Mouse (Mus musculus): Measurements from ENCODE around the gene Tet2.

The Tet2 gene

DNA sequence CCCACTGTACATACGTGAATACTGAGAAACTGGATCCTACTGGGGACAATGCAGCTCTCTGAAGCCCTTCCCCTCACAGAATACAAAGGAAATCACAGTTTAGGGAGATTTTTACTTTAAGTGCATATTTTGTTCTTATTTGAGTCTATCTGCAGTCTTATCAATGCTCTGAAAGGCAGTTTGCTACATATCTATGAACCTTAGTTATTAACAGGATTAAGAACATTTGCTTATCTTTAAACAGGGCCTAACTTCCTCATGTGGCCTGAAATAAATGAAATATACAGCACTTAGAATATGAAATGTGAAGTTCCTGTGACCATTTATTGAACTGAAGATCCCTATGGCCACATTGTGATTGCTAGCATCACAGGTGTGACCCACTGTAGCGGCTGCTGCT is 53.6 kb downstream of the Tet2 start:
- in situ Hi-C loops (cut with MboI; ENCODE audit: low pct_unique_long_range_greater_than_20kb in 1 of 2, low sequenced_read_pairs in 2 of 2, unreplicated experiment in 1 of 2), result no loop called here

DNA sequence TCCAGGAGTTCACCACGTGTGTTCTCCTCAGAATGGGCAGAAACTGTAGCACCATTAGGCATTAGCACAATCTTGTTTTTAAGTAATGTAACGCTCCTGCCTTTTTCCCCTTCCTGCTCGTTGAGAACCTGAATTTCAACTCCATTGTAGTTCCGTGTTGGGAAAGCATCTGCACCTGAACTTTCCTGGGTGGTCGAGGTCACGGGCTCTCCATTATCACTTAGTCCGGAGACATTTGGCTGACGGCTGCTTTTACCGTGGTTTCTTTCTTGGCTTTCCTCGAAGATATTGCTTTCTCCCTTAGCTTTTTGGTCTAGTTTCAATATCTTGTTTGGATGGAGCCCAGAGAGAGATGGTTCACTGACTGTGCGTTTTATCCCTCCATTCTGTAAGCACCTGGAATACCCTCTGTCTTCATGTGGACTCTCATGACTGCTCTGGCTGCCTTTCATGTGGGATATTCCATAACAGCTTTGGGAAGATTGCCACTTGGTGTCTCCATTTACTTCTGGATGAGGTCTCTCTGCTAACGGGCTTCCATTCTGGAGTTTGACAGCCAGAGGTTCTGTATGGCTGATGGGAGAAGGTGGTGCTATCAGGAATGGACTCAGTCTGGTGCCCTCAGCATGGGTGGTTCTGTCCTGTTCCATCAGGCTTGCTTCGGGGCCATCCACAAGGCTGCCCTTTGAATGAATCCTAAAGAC is 56.8 kb downstream of the Tet2 start:
- in situ Hi-C loops (cut with MboI; ENCODE audit: low pct_unique_long_range_greater_than_20kb in 1 of 2, low sequenced_read_pairs in 2 of 2, unreplicated experiment in 1 of 2), result no loop called here

DNA sequence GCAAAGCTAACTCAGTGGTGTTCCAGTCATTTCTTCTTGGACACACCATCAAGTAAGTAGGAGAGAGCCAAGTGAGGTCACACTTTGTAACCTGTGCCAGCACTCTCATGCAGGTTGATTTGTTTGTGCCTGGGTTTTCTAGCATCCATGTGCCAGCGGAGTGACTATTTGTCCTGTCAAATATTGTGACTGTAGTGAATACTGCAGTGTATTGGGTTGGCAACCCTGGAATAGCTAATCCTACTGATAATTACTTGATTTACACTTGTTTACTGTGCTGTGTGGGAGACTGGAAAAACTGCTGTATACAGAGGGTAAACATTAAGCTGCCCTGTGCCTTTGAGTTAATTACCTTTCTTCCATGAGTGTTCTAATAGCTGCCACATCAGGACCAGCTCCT is 62.1 kb downstream of the Tet2 start:
- in situ Hi-C loops (cut with MboI; ENCODE audit: low pct_unique_long_range_greater_than_20kb in 1 of 2, low sequenced_read_pairs in 2 of 2, unreplicated experiment in 1 of 2), result no loop called here

DNA sequence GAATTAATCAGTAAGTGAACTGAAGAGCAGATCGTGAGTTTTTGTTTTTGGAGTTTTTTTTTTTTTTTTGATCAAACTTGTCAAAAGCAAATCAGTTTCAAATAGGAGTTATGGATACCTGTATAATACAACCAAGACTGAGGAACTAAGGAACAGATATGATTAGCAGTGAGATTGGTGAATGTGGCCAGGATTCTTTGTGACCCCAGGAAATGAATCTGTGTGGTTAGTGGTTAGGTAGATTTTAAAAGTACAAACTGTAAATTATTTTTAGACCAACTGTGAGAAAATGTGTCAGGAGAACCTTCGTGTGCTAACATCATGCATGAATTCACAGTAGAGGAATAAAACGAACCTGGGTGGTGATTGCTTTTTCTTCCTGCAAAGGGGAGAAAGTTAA is 66.0 kb downstream of the Tet2 start:
- in situ Hi-C loops (cut with MboI; ENCODE audit: low pct_unique_long_range_greater_than_20kb in 1 of 2, low sequenced_read_pairs in 2 of 2, unreplicated experiment in 1 of 2), result no loop called here

DNA sequence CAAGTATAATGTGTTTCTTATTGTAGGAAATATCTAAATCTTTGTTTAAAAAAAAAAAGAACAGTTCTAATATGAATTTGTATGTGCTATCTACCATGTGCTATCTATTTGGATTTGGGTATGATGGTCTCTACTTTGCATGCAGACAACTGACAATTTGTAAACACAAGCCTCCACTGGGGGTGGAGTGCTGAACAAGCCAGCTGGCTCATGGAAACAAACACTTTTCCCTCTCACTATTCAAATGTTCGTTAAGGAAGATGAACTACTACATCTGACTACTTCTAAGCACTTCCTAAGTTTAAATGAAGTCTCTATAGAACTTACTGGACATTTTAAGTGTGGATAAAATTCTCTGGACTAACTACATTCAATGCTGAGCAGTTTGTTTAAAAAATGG is 71.2 kb downstream of the Tet2 start:
- in situ Hi-C loops (cut with MboI; ENCODE audit: low pct_unique_long_range_greater_than_20kb in 1 of 2, low sequenced_read_pairs in 2 of 2, unreplicated experiment in 1 of 2), result no loop called here

DNA sequence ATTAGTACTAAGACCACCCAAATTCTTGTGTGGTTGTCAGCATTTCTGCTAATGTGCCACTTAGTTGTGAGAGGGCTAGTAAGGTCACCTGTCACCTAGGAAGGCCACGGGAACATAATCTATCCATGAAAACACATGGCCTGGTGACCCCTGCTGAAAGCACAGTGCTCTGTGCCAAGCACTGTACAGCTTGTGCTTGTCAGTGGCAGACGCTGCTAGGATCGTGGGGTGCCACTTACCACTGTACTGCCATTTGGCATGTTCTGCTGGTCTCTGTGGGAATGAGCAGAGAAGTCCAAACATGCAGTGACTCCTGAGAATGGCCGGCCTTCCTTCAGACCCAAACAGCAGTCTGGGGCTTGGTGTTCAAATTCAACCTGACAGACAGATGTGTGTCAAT is 73.8 kb downstream of the Tet2 start:
- in situ Hi-C loops (cut with MboI; ENCODE audit: low pct_unique_long_range_greater_than_20kb in 1 of 2, low sequenced_read_pairs in 2 of 2, unreplicated experiment in 1 of 2), result no loop called here

DNA sequence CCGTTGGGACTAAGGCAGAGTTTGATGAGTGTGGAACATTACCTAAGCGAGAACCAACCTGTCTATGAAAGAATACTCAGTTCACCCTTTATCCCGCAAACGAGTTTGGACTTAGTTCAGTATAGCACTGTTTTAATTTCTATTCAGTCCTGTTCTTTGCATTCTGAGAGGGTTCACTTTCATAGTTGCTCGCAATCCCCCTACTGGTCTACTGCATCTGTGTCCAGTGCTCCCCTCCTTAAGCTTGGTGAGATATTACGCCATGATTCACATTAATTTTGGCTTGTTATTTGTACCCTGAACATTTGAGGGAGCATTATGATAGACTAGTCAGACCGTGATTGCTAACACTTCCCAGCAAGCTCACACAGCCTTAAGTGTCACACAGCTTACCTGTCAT is 76.1 kb downstream of the Tet2 start:
- in situ Hi-C loops (cut with MboI; ENCODE audit: low pct_unique_long_range_greater_than_20kb in 1 of 2, low sequenced_read_pairs in 2 of 2, unreplicated experiment in 1 of 2), result no loop called here

DNA sequence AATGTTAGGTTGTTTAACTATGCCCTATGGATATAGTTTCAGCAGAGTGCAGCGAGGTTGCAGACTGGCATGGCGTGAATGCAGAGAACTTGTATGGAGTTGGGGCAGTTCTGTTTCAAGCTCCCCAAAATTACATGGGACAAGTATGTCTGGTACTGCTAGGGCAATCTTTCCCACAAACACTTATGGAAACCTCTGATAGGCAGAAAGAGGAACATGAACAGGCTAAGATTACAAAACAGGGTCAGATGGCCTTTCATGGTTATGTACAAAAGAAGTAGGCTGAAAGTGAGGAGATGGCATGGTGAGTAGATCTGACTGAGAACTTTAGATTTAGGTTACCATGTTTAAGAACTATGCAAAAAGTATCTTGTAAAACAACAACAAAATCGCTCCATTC is 81.7 kb downstream of the Tet2 start:
- in situ Hi-C loops (cut with MboI; ENCODE audit: low pct_unique_long_range_greater_than_20kb in 1 of 2, low sequenced_read_pairs in 2 of 2, unreplicated experiment in 1 of 2), result no loop called here

DNA sequence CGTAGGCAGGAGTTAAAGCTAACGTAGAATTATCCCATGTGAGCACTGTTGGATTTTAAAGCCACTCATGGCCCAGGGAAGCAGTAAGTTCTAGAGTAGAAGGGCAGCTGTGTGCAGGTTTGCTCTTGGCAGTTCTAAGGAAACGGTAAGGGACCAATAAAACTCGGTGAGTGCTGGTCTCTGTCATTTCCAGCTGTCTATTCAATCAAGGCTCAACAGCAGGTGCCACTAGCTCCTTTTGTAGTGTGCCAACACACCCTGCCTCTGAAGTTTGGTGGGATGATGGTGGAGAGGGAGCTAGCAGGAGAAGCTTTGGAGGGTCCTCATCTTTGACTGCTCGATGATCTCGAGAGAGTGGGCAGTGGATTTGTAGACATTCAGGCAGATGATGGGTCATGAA is 82.5 kb downstream of the Tet2 start:
- in situ Hi-C loops (cut with MboI; ENCODE audit: low pct_unique_long_range_greater_than_20kb in 1 of 2, low sequenced_read_pairs in 2 of 2, unreplicated experiment in 1 of 2), result no loop called here

DNA sequence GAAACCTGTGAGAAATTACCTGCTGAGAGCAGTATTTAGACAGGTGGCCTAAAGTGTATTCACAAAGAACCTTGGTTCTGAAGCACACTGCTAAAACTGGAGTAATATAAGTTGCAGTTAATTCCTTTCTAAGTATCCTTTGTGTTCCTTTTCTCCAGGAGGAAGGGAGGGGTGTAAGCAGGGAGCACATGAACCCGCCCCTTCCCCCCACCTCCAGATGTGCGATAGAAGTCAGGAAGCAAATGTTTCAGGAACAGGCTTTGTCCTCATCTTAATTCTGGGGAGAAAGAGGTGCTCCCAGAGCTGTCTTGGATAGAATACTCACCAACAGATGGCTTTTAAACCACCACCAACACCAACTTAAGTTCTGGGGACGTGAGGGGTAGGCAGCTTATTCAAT is 82.9 kb downstream of the Tet2 start:
- in situ Hi-C loops (cut with MboI; ENCODE audit: low pct_unique_long_range_greater_than_20kb in 1 of 2, low sequenced_read_pairs in 2 of 2, unreplicated experiment in 1 of 2), result no loop called here

DNA sequence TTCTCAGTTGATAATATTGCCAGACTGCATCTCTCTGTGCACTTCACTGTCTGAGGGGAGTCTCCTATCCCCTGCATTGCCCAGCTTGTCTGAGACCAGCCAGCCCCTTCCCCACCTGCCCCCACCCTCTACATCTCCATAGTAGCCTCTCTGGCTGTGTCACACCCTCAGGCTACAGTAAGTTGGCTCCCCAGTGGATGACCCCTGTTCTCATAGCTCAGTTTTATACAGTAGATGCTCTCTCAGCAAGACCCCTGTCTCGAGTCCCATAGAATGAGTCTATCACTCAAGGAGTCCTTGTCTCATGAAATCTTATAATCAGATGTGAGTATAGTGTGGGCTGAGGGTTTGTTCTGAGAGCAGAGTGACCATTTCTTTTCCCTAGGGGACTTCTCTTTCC is 85.8 kb downstream of the Tet2 start:
- in situ Hi-C loops (cut with MboI; ENCODE audit: low pct_unique_long_range_greater_than_20kb in 1 of 2, low sequenced_read_pairs in 2 of 2, unreplicated experiment in 1 of 2), result no loop called here

DNA sequence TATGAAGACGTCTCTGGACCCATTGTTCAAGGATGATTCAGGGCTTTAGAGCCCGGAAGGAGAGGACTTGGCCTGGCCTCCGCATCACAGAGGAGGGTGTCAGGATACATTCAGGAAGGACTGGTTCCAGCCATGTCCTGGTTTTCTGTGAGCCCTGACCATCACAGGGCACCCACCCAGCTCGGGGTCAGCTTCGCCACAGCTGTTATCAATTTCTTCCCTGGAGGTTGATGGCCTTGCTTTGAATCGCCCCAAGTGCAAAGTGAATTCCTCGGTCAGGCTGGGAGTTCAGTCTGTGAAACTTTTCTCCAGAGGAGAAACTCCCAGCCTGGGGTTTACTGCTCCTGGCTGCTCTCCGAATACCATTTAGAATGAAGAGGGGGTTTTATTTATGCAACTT is 91.0 kb downstream of the Tet2 start:
- in situ Hi-C loops (cut with MboI; ENCODE audit: low pct_unique_long_range_greater_than_20kb in 1 of 2, low sequenced_read_pairs in 2 of 2, unreplicated experiment in 1 of 2), result no loop called here

DNA sequence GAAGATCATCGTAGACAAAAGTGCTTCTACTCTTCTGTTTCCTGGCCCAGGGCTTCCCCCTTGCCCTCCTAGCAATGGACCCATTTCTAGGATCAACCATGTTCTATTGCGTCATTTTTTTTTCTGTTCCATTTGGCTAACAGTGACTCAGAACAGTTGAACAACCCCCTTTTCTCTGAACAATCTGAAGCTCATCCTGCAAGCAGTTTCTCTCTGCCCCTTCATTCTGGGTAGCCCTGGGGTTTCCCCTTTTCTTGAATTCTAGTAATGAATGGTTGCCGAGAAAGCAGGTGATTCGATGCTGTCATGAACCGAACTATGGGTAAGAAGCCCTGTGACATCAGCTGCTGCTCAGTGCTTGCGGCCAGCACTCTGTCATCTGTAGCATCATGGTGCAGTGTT is 108.0 kb downstream of the Tet2 start:
- in situ Hi-C loops (cut with MboI; ENCODE audit: low pct_unique_long_range_greater_than_20kb in 1 of 2, low sequenced_read_pairs in 2 of 2, unreplicated experiment in 1 of 2), result no loop called here

DNA sequence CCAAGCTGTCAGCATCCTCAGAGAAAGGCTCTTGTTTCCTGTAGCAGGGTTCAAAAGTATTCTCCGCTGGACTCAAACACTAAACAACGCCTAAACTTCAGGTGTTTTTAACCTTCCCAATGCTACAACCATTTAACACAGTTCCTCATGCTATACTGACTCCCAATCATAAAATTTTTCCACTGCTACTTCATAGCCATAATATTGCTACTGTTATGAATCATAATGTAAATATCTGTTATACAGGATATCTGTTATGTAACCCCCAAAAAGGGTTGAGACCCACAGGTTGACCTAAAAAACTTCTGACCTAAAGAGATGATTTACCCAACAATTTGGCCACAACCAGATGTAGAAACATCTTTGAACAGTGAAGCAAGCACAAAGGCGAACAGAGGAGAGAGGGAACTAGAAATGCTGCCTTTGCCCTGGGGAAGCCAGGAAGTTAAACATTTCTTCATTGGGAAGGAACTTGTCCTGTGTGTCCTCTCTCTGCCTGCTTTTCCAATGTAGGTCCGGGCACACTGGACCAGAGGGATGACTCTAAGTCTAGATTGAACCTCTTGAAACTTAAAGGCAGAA is 108.6 kb downstream of the Tet2 start:
- in situ Hi-C loops (cut with MboI; ENCODE audit: low pct_unique_long_range_greater_than_20kb in 1 of 2, low sequenced_read_pairs in 2 of 2, unreplicated experiment in 1 of 2), result no loop called here

DNA sequence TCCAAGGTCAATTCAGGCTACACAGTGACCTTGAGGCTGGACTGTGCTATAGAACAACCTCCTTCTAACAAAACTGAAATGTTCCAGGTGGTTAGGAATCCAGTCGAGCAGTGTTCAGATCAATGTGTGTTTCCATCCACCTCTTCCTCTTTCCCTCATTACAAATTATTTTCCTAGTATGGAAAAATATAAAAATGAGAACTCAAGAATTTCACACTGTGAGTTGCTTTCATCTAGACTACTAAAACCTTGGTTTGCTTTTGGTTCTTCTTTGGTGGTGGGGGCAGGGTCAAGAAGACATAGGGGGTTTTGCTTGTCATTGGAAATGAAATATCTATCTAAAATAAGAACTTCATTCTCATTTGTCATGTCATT is 109.2 kb downstream of the Tet2 start:
- in situ Hi-C loops (cut with MboI; ENCODE audit: low pct_unique_long_range_greater_than_20kb in 1 of 2, low sequenced_read_pairs in 2 of 2, unreplicated experiment in 1 of 2), result no loop called here

DNA sequence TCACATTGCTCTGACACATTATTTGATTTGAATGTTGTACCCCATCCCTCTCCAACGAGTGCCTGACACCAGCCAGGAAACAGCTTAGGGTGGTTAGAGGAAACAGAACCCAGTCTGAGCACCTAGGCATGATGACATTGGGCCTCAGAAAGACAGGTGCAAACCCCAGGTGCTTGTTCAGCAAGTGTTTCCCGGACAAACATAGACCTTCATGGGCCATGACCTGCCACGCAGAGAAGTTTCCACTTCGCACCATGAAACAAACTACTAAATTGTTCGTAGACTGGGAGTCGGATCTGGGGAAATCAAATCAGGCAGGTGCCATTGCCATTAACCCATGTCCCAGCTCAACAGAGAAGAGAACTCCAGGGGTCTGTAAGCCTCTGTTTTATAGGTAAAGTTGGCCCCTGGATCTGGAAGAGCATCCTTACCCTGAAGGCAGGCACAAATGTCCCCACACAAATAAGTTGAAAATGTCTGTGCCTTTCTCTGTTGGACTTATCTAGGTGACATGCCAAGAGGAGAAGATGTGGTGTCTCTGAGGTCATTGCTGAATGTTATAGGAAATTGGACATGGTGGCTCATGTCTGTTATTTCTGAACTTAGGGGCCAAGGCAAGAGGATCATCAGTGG is 109.7 kb downstream of the Tet2 start:
- in situ Hi-C loops (cut with MboI; ENCODE audit: low pct_unique_long_range_greater_than_20kb in 1 of 2, low sequenced_read_pairs in 2 of 2, unreplicated experiment in 1 of 2), result no loop called here

DNA sequence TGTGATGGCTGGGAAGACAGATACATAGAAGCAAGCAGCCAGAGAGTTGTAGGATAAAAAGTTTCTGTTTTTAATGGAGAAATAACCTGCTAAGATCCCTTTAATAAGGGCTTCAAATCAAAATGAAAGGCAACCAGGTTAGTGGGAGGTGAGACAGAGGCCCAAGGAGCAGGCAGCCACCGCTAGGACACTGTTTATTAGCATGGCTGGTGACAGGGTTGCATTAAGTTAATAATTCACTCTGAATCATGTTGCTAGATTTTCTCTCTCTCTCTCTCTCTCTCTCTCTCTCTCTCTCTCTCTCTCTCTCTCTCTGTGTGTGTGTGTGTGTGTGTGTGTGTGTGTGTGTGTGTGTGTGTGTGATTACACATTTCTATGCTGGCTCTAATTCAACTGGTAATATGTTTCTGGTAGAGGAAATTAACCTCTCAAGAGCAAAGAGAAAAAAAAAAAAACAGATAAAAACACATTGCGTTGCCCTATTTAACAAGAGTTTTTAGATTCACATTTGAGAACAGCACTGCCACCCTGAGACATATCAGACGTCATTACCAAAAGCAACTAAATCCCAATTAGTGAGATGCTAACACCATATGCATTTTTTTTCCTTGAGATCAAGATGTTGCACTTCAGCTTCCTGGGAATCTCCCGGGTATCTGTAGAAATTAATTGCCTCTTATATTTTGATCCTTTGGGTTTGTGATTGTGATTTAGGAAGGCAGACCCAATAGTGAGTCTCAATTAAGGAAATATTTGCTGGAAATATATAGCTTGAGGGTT is 115.4 kb downstream of the Tet2 start:
- in situ Hi-C loops (cut with MboI; ENCODE audit: low pct_unique_long_range_greater_than_20kb in 1 of 2, low sequenced_read_pairs in 2 of 2, unreplicated experiment in 1 of 2), result no loop called here

DNA sequence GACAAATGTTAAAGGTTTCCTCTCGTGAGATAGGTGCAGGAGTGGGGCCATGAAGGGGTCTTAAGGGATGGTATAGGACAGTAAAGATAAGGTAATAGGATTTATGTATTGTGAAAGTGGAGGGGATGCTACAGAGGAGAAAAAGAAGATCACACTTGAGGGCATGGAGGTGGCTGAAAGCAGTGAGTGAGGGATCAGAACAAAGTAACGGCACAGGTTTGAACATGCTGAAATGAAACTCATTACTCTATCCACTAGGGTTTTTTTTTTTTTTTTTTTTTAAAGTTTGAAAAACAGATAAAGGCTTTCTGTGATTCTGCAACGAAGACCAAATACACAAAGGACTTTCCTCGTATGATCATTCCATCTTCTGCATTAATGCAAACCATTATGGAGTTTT is 116.9 kb downstream of the Tet2 start:
- in situ Hi-C loops (cut with MboI; ENCODE audit: low pct_unique_long_range_greater_than_20kb in 1 of 2, low sequenced_read_pairs in 2 of 2, unreplicated experiment in 1 of 2), result no loop called here

DNA sequence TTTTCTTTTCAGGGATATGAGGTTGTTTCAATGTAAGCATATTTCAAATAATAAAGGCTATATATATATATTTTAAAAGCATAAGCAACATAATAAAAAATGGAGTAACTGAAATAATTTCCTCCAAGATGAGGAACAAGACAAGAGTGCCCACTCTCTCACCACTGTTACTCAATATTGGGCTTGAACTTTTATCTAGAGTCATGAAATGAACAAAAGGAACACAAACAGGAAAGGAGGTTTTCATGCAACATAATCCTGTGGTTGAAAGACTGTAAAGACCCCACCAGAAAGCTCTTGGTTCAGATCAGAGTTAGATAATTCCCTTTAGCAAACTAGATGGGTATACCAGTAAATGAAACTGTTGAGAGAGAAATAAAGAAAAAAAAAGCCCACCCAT is 121.9 kb downstream of the Tet2 start:
- in situ Hi-C loops (cut with MboI; ENCODE audit: low pct_unique_long_range_greater_than_20kb in 1 of 2, low sequenced_read_pairs in 2 of 2, unreplicated experiment in 1 of 2), result no loop called here

DNA sequence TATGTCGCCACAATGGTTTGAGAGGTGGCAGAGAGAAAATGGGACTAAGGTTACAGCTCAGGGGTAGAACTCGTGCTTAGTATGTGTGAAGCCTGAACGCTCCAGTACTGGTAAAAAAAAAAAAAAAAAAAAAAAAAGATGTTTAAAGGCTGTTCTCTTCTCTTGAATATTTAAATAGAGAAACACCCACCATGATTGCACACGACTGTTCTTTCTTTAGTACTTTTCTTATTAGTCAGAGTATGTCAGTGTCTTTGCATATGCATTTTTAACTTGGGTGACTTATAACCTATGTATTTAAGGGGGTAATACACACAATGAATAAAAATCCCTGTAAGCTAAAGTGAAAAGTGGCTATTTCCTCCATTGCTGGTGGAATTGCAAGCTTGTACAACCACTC is 130.2 kb downstream of the Tet2 start:
- in situ Hi-C loops (cut with MboI; ENCODE audit: low pct_unique_long_range_greater_than_20kb in 1 of 2, low sequenced_read_pairs in 2 of 2, unreplicated experiment in 1 of 2), result no loop called here
